Mouse (Mus musculus): ENCODE measurements around the gene Cers3.

GRCm38 (mm10) chr7:66734993-66735392 lies 8.3 kb upstream of the Cers3 start:
- no peak for TF ChIP-seq POLR2A (IDR thresholded peaks at IDR 0.05; ENCODE audit: insufficient read depth, low read depth, low read length)
- no peak for TF ChIP-seq CTCF (IDR thresholded peaks at IDR 0.05)
- no peak for TF ChIP-seq EP300 (IDR thresholded peaks at IDR 0.05; ENCODE audit: insufficient read depth, low read depth, low read length)

Measured in heart, adult 2 months (tissue).